Mouse (Mus musculus): ENCODE results near the gene Tlr12. TPM values are rescaled to one million over a fixed set of nuclear protein-coding genes. Genes with fewer than 3 reads are reported as not detected.
A peak's percentile ranks its signal among the peaks of the same experiment; 100 is the strongest.
"Not testable (repeated sequence)": the region's sequence is repeated elsewhere in the genome, so short reads cannot be mapped to it uniquely, and the experiment has no call there.

The Tlr12 gene
- polyA plus RNA-seq (2015; fragmentation: Nextera tagmentation; extraction: Ambion mirVana): 1.0 and 1.6 TPM in 2 replicates

DNA sequence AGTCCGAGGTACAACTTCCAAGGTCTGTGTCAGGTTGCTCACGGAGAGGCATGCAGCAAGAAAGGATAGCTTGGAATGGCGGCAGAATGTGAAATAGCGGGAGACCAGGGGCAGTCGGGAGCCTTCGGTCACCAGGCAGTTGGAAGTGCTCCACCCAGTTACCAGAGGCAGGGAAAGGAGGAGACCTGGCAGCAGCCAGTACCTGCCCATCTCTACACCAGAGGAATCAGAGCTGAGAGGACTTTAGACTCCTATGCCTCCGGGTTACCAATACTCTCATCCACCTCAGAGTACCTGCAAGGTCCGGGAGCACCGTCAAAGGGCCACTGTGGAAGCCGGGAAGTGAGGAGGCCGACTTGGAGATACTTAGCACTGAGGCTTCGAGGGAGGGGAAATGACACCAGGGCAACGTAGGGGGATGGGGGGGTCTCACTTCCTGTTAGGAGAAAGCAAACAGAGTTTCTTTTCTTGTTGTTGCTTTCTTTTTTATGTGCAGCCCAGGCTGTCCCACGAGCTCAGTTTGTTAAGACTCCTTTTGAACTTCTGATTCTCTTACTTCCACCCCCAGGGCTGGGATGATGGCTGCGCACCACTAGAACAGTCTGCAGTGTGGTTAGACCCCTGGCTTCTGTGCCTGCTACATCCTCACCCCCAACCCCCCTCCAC lies at the start of gene Tlr12:
Gene Tlr12 (minus strand): TSS at position 374 of the 666 bp plus-strand sequence.
- Histone ChIP-seq H3K9me3 (no peaks in the 10 kb centered on the region), H3K36me3 (no peaks in the 10 kb centered on the region), H3K27me3 (no peaks in the 10 kb centered on the region), H3K4me3 (replicated peaks) (no peak within 1 kb of the TSS), H3K4me1 (replicated peaks) (no peaks in the 10 kb centered on the region), H3K27ac (no peak within 1 kb of the TSS), H3K9ac (replicated peaks) (no peak within 1 kb of the TSS), H3K4me2 (replicated peaks) (no peak within 1 kb of the TSS)
- 76% methylated on average over 15 of the region's 15 CpGs for WGBS
- ATAC-seq: no peak

DNA sequence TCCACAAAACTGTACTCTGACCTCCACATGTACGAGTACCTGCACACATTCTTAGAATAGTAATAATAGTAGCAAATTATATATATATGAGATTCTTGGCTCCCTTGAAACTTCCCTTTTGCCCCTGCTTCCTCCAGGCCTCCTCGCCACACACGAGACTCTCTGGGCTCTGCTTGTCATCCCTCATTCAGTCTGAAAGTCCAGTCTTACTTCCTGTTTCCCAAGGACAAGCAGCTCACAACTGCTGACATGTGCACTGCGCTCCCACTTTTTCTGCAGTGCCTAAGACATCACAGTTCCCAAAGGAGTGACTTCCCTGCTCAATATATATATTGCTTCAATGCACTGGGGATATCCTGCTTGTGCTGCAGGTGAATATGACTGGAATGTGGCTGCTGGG lies 48.8 kb upstream of the Tlr12 start:
- not testable (repeated sequence) for H3K27me3 ChIP-seq; ATAC-seq; H3K9ac ChIP-seq (replicated peaks); H3K36me3 ChIP-seq; H3K4me2 ChIP-seq (replicated peaks); H3K4me3 ChIP-seq (replicated peaks); H3K9me3 ChIP-seq; H3K27ac ChIP-seq
- peaks cover 12% of the 10 kb centered on the region for H3K4me1 ChIP-seq (replicated peaks)
- WGBS: 79% methylated on average over 4 of the region's 4 CpGs

DNA sequence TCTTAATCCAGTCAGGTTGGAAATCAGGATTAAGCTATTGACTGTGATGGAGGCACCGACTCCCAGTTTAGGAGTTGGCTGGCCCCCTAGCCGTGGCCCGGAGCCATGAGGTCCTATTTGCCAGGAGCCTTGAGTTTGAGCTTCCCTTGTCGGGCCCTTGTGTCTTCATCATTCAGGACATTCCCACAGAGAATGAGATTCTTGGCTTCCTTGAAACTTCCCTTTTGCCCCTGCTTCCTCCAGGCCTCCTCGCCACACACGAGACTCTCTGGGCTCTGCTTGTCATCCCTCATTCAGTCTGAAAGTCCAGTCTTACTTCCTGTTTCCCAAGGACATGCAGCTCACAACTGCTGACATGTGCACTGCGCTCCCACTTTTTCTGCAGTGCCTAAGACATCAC lies 47.9 kb upstream of the Tlr12 start:
- WGBS: 79% methylated on average over 7 of the region's 7 CpGs
- not testable (repeated sequence) for H3K9me3 ChIP-seq; H3K4me3 ChIP-seq (replicated peaks); H3K27me3 ChIP-seq; H3K36me3 ChIP-seq; H3K4me2 ChIP-seq (replicated peaks); H3K4me1 ChIP-seq (replicated peaks); ATAC-seq; H3K9ac ChIP-seq (replicated peaks); H3K27ac ChIP-seq

DNA sequence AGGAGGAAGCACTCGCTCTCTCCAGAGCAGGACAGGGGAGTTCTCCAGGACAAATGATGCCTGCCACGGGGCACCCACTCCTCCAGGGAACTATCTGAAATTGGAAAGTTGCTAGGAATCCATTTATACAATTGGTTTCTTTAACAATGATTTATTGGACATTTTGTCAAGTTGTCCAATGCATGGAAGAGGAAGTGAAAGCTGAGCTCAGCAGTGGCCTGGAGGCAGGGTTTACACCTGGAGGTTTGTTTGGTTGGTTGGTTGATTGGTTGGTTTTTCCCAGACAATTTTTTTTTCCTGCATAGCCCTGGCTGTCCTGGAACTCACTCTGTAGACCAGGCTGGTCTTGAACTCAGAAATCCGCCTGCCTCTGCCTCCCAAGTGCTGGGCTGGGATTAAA lies 45.6 kb upstream of the Tlr12 start:
- Histone ChIP-seq H3K4me1 (replicated peaks) (no peaks in the 10 kb centered on the region), H3K36me3 (no peaks in the 10 kb centered on the region), H3K27me3 (no peaks in the 10 kb centered on the region), H3K4me3 (replicated peaks) (no peak overlapping the region), H3K9me3 (no peaks in the 10 kb centered on the region), H3K27ac (no peak overlapping the region), H3K4me2 (replicated peaks) (no peak overlapping the region), H3K9ac (replicated peaks) (no peak overlapping the region)
- WGBS: 74% methylated on average over 3 of the region's 3 CpGs
- ATAC-seq: no peak

DNA sequence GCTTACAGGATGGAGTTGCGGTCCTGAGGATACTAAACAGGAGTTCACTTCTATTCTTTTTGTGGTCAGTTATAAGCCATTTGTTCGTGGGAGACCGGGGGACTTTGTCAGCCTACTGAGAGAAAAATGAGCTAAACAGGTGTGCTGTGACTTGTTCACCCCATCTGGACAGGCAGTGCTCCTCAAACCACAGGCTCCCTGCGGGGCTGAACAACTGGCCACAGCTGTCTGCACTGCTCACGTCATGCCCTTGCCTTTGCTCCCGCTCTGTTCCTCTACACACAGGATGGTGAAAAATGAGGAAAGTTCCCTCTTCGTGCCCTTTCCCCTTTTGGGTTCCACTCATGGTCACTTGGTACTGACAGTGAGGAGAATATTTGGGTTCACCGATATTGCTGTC lies 42.6 kb upstream of the Tlr12 start:
- Histone ChIP-seq H3K27me3 (peaks cover 11% of the 10 kb centered on the region), H3K9me3 (no peaks in the 10 kb centered on the region), H3K9ac (replicated peaks) (no peak overlapping the region), H3K4me3 (replicated peaks) (no peak overlapping the region), H3K27ac (no peak overlapping the region), H3K36me3 (no peaks in the 10 kb centered on the region), H3K4me2 (replicated peaks) (no peak overlapping the region), H3K4me1 (replicated peaks) (peaks cover 10% of the 10 kb centered on the region)
- ATAC-seq: no peak
- 84% methylated on average over 8 of the region's 8 CpGs for WGBS

DNA sequence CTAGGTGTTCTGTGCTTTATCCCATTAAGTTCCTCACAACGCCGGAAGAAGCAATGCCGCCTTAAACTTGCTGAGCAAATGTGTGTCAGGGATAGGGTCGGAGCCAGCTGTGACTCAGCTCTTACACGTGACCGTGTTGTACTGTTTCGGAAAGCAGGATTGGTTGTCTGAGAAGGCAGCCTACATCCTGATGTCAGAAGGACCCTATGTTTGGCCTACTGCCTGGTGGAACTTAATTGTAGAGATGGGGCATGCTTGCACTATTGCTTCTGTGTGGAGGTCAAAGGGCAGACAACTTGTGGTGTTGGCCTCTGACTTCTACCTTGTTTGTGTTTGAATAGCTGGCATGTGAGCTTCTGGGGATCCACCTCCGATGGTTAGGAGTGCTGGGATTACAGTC lies 41.8 kb upstream of the Tlr12 start:
- Histone ChIP-seq H3K4me3 (replicated peaks) (no peak overlapping the region), H3K4me2 (replicated peaks) (no peak overlapping the region), H3K9me3 (no peaks in the 10 kb centered on the region), H3K36me3 (no peaks in the 10 kb centered on the region), H3K9ac (replicated peaks) (no peak overlapping the region), H3K27me3 (peaks cover 15% of the 10 kb centered on the region), H3K4me1 (replicated peaks) (peaks cover 19% of the 10 kb centered on the region), H3K27ac (no peak overlapping the region)
- ATAC-seq: no peak
- WGBS: 91% methylated on average over 8 of the region's 8 CpGs

DNA sequence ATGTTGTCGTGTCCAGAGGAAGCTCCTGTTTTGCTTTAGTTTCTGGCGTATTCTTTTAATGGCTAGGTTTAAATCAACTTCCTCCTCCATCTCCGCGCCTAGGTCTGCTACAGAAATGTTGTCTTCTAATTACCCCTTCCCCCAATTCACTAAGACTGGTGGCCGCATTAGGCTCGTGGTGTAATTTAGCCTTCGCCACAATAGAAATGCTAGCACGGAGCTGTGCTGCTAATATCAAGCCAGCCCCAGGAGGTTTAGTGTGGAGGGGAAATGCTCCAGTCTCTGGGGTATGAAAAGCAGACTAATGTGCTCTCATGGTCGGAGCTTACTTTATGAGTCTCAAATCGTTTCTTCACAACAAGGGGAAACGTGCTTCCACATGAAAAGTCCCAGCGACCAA lies 37.0 kb upstream of the Tlr12 start:
- Histone ChIP-seq H3K36me3 (no peaks in the 10 kb centered on the region), H3K27ac (peak overlapping the region; percentile 80), H3K4me2 (replicated peaks) (peak overlapping the region; percentile 80), H3K9me3 (no peaks in the 10 kb centered on the region), H3K4me3 (replicated peaks) (peak overlapping the region; percentile 74), H3K27me3 (peaks cover 15% of the 10 kb centered on the region), H3K9ac (replicated peaks) (peak overlapping the region; percentile 77), H3K4me1 (replicated peaks) (peaks cover 49% of the 10 kb centered on the region)
- ATAC-seq: no peak
- 6% methylated on average over 12 of the region's 12 CpGs for WGBS

DNA sequence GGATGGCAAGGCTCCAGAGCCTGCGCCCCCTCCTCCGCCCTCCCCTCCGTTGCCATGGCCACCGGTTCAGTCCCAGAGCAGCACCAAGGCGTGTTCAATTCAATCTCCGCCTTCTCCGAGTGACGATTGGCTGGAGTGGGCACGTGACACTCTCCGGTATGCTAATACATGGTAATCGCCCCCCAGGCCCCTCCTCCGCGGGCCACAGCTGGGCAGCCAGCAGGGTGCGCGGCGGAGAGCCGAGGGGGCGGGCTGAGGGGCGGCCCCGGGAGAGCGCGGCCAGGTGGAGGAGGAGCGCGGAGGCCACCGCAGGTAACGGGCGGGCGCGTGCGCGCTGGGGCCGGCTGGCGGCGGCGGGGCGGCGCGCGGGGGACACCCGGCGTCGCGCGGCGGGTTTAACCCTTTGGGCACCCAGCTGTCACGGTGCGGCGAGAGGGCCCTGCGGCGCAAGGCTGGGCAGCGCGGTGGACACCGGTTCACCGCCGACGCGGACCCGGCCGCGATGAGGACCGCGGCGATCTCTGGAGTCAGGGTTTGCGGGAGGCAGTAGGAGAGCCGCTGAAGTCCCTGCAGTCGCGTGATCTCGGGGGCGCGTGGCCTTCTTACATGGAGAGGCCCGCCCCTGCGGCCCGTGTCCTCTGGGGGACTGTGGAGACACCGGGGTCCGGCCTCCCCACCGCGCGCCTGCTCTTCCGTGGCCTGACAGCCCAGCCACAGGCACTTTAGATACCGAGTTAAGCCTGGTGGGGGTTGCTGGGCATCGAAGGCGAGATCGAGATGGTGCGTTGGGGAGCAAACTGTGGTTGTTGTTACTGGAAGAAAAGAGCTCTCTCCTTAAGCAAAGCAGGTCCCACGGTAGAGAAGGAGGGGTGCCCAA lies 36.3 kb upstream of the Tlr12 start, which contains the start of gene Phc2:
Gene Phc2 (plus strand): TSS at position 198 of the 877 bp plus-strand sequence.
- Histone ChIP-seq H3K27me3 (peaks cover 15% of the 10 kb centered on the region), H3K9me3 (no peaks in the 10 kb centered on the region), H3K4me2 (replicated peaks) (peak within 1 kb of the TSS; percentile 80), H3K27ac (peak within 1 kb of the TSS; percentile 80), H3K36me3 (no peaks in the 10 kb centered on the region), H3K9ac (replicated peaks) (peak within 1 kb of the TSS; percentile 77), H3K4me3 (replicated peaks) (peak within 1 kb of the TSS; percentile 74), H3K4me1 (replicated peaks) (peaks cover 49% of the 10 kb centered on the region)
- peak; percentile 95 for ATAC-seq
- under 1% methylated on average over 44 of the region's 85 CpGs for WGBS

DNA sequence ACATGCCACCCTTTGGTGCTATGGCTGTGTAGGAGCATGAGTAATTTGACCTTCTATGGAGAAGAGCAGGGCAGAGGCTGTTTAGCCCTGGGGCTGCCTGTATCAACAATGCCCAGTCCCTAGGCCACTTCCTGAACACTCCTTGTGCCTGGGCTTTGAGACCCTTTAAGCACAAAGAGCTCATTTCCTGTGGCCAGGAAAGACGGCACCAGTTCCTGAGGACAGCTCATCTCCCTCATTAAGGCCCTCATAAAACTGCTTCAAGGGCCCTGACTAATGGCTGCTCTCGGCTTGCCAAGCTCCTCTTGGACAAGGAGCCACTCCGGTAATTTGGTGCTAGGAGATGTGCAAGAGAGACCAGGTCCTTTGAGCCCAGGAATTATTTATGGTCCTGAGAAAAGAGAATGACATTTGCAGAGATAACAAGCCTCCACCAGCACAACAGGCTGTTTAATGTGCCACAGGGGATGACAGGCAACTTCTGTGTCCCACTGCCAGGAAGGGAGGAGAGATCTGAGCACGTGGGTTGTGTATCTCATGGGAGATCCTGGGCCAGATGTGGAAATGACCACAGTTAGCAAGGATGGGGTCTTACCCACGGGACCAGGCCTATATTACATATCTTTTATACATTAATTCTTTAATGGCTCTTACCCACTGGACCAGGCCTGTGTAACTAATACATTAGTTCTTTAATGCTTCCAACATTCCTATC lies 34.3 kb upstream of the Tlr12 start:
- no peak overlapping the region for H3K9ac ChIP-seq (replicated peaks)
- H3K27me3 ChIP-seq: peaks cover 15% of the 10 kb centered on the region
- no peak overlapping the region for H3K4me2 ChIP-seq (replicated peaks)
- no peaks in the 10 kb centered on the region for H3K9me3 ChIP-seq
- ATAC-seq: no peak
- no peak overlapping the region for H3K4me3 ChIP-seq (replicated peaks)
- peaks cover 51% of the 10 kb centered on the region for H3K4me1 ChIP-seq (replicated peaks)
- no peaks in the 10 kb centered on the region for H3K36me3 ChIP-seq
- WGBS: 48% methylated on average over 5 of the region's 5 CpGs
- H3K27ac ChIP-seq: peak overlapping the region; percentile 60

DNA sequence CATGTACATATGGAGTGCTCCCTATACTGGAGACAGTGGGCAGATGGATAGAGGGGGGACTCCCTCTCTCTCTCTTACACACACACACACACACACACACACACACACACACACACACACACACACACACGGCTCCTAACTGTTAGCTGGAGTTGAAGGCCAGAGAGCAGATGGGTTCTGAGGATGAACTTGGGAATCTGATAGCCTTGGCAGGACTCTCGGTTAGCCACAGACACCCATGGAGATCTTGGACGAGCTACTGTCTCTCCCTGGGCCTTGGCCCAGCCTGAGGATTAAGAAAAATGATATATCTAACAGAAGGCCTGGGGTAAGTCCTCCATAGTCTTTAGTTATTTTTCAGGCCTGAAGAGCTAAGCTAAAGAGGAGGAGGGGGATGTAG lies 33.1 kb upstream of the Tlr12 start:
- Histone ChIP-seq H3K36me3 (no peaks in the 10 kb centered on the region), H3K9ac (replicated peaks) (no peak overlapping the region), H3K4me2 (replicated peaks) (no peak overlapping the region), H3K27ac (no peak overlapping the region), H3K4me3 (replicated peaks) (no peak overlapping the region), H3K4me1 (replicated peaks) (peaks cover 46% of the 10 kb centered on the region), H3K9me3 (no peaks in the 10 kb centered on the region), H3K27me3 (peaks cover 9% of the 10 kb centered on the region)
- 59% methylated on average over 3 of the region's 3 CpGs for WGBS
- no peak for ATAC-seq

DNA sequence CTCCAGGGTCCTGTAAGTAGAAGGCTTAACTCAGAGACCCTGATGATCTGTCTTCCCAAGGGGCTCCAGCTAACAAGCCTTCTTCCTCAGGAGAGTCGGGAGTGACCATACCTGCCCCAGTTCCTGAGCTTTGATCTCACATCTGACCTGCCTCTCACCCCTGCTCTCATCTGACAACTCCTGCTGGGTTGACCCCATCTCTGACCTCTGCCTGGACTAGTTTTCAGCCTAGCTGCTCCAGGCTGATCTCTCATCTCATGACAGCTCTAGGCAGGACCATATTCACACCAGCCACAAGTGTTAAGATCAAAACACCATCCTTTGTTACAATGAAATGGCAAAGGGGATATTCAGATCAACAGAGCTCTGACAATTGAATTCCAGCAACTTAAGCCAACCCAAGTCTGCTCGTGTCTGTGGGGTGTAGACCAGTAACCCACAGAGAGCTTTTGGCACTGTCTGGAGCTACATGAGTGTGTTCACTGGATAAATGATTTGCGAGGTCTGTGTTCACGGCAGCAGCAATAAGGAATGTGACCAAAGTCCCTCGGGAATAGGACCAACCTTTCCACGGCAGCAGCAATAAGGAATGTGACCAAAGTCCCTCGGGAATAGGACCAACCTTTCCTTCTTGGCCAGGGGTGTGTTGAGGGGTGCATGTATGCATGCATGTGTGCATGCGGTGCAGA lies 30.3 kb upstream of the Tlr12 start:
- Histone ChIP-seq H3K9ac (replicated peaks) (no peak overlapping the region), H3K27ac (no peak overlapping the region), H3K27me3 (no peaks in the 10 kb centered on the region), H3K4me1 (replicated peaks) (peaks cover 23% of the 10 kb centered on the region), H3K4me2 (replicated peaks) (no peak overlapping the region), H3K9me3 (no peaks in the 10 kb centered on the region), H3K36me3 (no peaks in the 10 kb centered on the region), H3K4me3 (replicated peaks) (no peak overlapping the region)
- no peak for ATAC-seq
- WGBS: 71% methylated on average over 8 of the region's 8 CpGs
